Mouse (Mus musculus) ES-E14 (cell line): ENCODE data around the gene Celf5. TPM values are rescaled to one million over a fixed set of nuclear protein-coding genes. Genes with fewer than 3 reads are reported as not detected.

Experiments used
- DNase-seq: peaks from one replicate; pipeline ENCODE4 v3.0.0-alpha.2; 2013; ENCODE audit warnings: low read depth, low spot score
- H3K27ac ChIP-seq: 2 replicates; pipeline ENCODE4 v1.5.1; 2012; ENCODE audit warnings: low read depth, mild to moderate bottlenecking, low read length, moderate library complexity, mixed read lengths; ENCODE audit not compliant: poor library complexity, insufficient read depth, severe bottlenecking
- H3K36me3 ChIP-seq: 2 replicates; pipeline ENCODE4 v1.6.1; 2012; ENCODE audit warnings: mild to moderate bottlenecking, low read length, moderate library complexity, mixed read lengths; ENCODE audit not compliant: control insufficient read depth, poor library complexity, insufficient read depth, severe bottlenecking
- H3K4me1 ChIP-seq, 2 experiments: fragments of 150-350 bp in 1 of 2; sonication (generic) in 1 of 2; 2 replicates each; pipeline ENCODE4 v1.6.1; 2012; ENCODE audit warnings: low read length in 2 of 2, mild to moderate bottlenecking in 1 of 2, mixed read lengths in 1 of 2; ENCODE audit not compliant: control insufficient read depth in 2 of 2, insufficient read depth in 2 of 2, poor library complexity in 1 of 2
- H3K4me3 ChIP-seq, 2 experiments: fragments of 150-350 bp in 1 of 2; sonication (generic) in 1 of 2; 2 replicates each; pipeline ENCODE4 v1.5.1; 2012; ENCODE audit warnings: low read length in 2 of 2, low read depth in 1 of 2, mild to moderate bottlenecking in 1 of 2, mixed read lengths in 1 of 2; ENCODE audit not compliant: insufficient read depth in 1 of 2, poor library complexity in 1 of 2, severe bottlenecking in 1 of 2
- H3K9ac ChIP-seq: 2 replicates; pipeline ENCODE4 v1.6.1; 2012; ENCODE audit warnings: low read depth, mild to moderate bottlenecking, low read length, mixed read lengths; ENCODE audit not compliant: poor library complexity, insufficient read depth, severe bottlenecking
- H3K9me3 ChIP-seq: fragments of 150-350 bp; sonication (generic); 2 replicates; pipeline ENCODE4 v1.6.1; 2012; ENCODE audit warnings: low read depth, mild to moderate bottlenecking, low read length; ENCODE audit not compliant: control insufficient read depth, insufficient read depth
- CHD2 ChIP-seq: IDR thresholded peaks from 2 replicates; pipeline ENCODE4 v1.6.1; 2014; ENCODE audit warnings: mild to moderate bottlenecking, low read depth, low read length, inconsistent platforms
- HCFC1 ChIP-seq: IDR thresholded peaks from 2 replicates; pipeline ENCODE4 v1.6.1; 2012; ENCODE audit warnings: low read length, inconsistent platforms, borderline replicate concordance; ENCODE audit not compliant: insufficient read depth
- MAFK ChIP-seq: IDR thresholded peaks from 2 replicates; pipeline ENCODE4 v1.6.1; 2014; ENCODE audit warnings: mild to moderate bottlenecking, low read depth, low read length, inconsistent platforms; ENCODE audit not compliant: insufficient read depth
- ZC3H11A ChIP-seq: IDR thresholded peaks from 2 replicates; pipeline ENCODE4 v1.6.1; 2012; ENCODE audit warnings: low read depth, mild to moderate bottlenecking, inconsistent platforms, low read length, borderline replicate concordance
- ZNF384 ChIP-seq: IDR thresholded peaks from 2 replicates; pipeline ENCODE4 v1.6.1; 2012; ENCODE audit warnings: low read depth, low read length, inconsistent platforms
- in situ Hi-C, 2 experiments: fragments of 600-800 bp; cut with MboI; formaldehyde crosslinking; loops; one replicate each; pipeline ENCODE4 v1.15.1; 2025; ENCODE audit warnings: low sequenced_read_pairs in 2 of 2, inconsistent platforms in 1 of 2; ENCODE audit not compliant: unreplicated experiment in 2 of 2
- total RNA-seq: library from RNA; depleted of rRNA; stranded (reverse); fragments of 300-350 nt; gene quantifications from 2 replicates; pipeline ENCODE4 v1.2.3, GENCODE M21; 2012

Gene Celf5
- total RNA-seq, 1 experiment: 5.0 TPM

GRCm38 (mm10) chr10:81457624-81458023 lies 24.9 kb downstream of the Celf5 start:
- Histone ChIP-seq H3K36me3 (no peaks in the 10 kb centered on the region), H3K9me3 (no peaks in the 10 kb centered on the region), H3K4me3 (no peak overlapping the region), H3K4me1 (peaks cover 4 to 11% of the 10 kb centered on the region in 2 experiments; a peak in 3 of 4 replicates), H3K27ac (no peak overlapping the region), H3K9ac (no peak overlapping the region)
- in situ Hi-C loops: no loop called here
- no peak for DNase-seq
- TF ChIP-seq CHD2: no peak
- no peak for TF ChIP-seq ZC3H11A
- TF ChIP-seq MAFK: no peak
- no peak for TF ChIP-seq ZNF384
- TF ChIP-seq HCFC1: no peak

GRCm38 (mm10) chr10:81456983-81457563 lies 25.4 kb downstream of the Celf5 start:
- Histone ChIP-seq H3K9me3 (no peaks in the 10 kb centered on the region), H3K4me3 (no peak overlapping the region), H3K9ac (no peak overlapping the region), H3K36me3 (no peaks in the 10 kb centered on the region), H3K27ac (no peak overlapping the region), H3K4me1 (peaks cover 1 to 6% of the 10 kb centered on the region in 2 experiments; a peak in 3 of 4 replicates)
- DNase-seq: no peak
- in situ Hi-C loops: no loop called here
- TF ChIP-seq MAFK: no peak
- no peak for TF ChIP-seq ZNF384
- no peak for TF ChIP-seq ZC3H11A
- no peak for TF ChIP-seq CHD2
- no peak for TF ChIP-seq HCFC1

- no peak for TF ChIP-seq MAFK
- no peak for TF ChIP-seq ZC3H11A
- Histone ChIP-seq H3K9ac (no peak within 1 kb of the TSS), H3K9me3 (no peaks in the 10 kb centered on the region), H3K36me3 (no peaks in the 10 kb centered on the region), H3K4me3 (peak within 1 kb of the TSS in 1 of 2 experiments; percentile 20; a peak in 2 of 4 replicates), H3K4me1 (no peaks in the 10 kb centered on the region; a peak in 2 of 4 replicates), H3K27ac (no peak within 1 kb of the TSS)
- in situ Hi-C loops: no loop called here
- DNase-seq: no peak
These were observed 27.2 kb downstream of the Celf5 start, which contains the start of gene Nfic for GRCm38 (mm10) chr10:81455181-81455895. TSS of gene Nfic (minus strand) at chr10:81455635.

- no peak overlapping the region for H3K4me3 ChIP-seq
- DNase-seq: no peak
- H3K9me3 ChIP-seq: no peaks in the 10 kb centered on the region
- no peaks in the 10 kb centered on the region for H3K36me3 ChIP-seq
- H3K27ac ChIP-seq: no peak overlapping the region
- no peak for TF ChIP-seq MAFK
- TF ChIP-seq ZC3H11A: no peak
- TF ChIP-seq HCFC1: no peak
- TF ChIP-seq ZNF384: no peak
- TF ChIP-seq CHD2: no peak
- in situ Hi-C loops: loop anchor here in 1 of 2 experiments (5.0 kb wide), 1 partner anchor 57 kb away; no protein-coding TSS in a partner anchor
- H3K9ac ChIP-seq: no peak overlapping the region
- H3K4me1 ChIP-seq: no peaks in the 10 kb centered on the region; a peak in 2 of 4 replicates
These were observed 28.4 kb downstream of the Celf5 start for GRCm38 (mm10) chr10:81454106-81454505.
